11 mouse cellular contexts compared by ENCODE assay signal in the genomic region with DNA sequence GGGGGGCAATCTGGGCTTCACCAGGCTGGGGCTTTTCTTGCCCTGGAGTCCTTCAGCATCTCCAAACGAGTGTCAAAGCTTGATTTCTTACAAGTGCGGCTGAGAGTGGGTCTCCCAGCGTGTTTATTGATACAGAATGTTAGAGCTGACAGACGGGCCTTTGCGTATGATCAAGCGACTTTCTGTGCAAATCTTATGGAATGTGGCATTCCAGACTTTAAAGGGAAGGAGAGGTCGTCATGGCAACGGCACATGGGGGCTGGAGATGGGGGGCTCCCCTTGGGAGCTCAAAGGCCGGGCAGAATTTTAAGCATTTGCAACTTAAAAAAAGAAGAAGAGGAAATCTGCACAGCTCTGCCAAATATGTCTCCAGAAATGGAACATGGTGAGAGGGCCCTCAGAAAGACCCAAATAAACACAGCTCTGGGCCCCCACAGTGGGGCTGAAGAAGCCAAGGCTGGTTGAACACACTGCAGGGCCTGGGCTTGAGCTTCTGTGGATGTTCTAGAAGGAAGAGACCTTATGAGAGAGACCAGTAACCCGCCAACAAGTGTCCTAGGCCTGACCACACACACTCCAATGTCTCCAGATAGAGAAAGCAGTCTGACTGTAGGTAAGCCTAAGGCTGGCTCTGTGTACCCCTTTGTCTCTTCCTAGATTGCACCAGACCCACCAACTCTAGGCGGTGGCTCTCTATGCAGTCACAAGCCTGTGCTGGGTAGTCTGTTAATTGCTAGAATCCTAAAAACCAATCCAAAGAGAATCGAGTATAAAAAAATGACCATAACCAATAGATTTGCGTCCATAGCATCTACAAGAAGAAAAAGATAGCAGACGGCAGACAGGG. TPM values are rescaled to one million over a fixed set of nuclear protein-coding genes. Genes with fewer than 3 reads are reported as not detected.
A peak's percentile ranks its signal among the peaks of the same experiment; 100 is the strongest.
DNase-seq lines count a peak whose midpoint lies in the region; ATAC-seq and TF ChIP-seq lines count a peak whose summit lies in the region.
"Had no signal": no experiment of that assay in that cellular context is flagged by ENCODE, and none has a peak within 500 bp of the region (broad histone marks: within the 10 kb centered on the region; RNA-seq: fewer than 3 reads in every experiment).

No protein-coding gene starts in this region.

- WGBS in embryonic facial prominence, embryonic 10.5 days = 43% methylated on average over 14 of the region's 14 CpGs
- 42% methylated on average over 14 of the region's 14 CpGs for WGBS in hindbrain, embryonic 11.5 days
- WGBS in midbrain, embryonic 15.5 days = 37% methylated on average over 14 of the region's 14 CpGs

- H3K27me3 ChIP-seq in embryonic facial prominence, embryonic 10.5 days (replicated peaks; ENCODE audit: low read depth, poor library complexity, severe bottlenecking) = peaks cover 9% of the 10 kb centered on the region; the same call in 1 of the 2 replicates
- H3K27me3 ChIP-seq in hindbrain, embryonic 11.5 days (ENCODE audit: control insufficient read depth, insufficient read depth, low read length) = no peaks in the 10 kb centered on the region
- H3K27me3 ChIP-seq in midbrain, embryonic 15.5 days (replicated peaks) = peaks cover 4% of the 10 kb centered on the region; the same call in 1 of the 2 replicates

- H3K36me3 ChIP-seq in embryonic facial prominence, embryonic 10.5 days (replicated peaks) = no peaks in the 10 kb centered on the region
- no peaks in the 10 kb centered on the region for H3K36me3 ChIP-seq in hindbrain, embryonic 11.5 days (ENCODE audit: control insufficient read depth, insufficient read depth, low read length)
- no peaks in the 10 kb centered on the region for H3K36me3 ChIP-seq in midbrain, embryonic 15.5 days (replicated peaks)

- no peak overlapping the region for H3K4me2 ChIP-seq in hindbrain, embryonic 11.5 days (replicated peaks; ENCODE audit: low read depth, low read length)
- peak overlapping the region; percentile 17; the same call in 1 of the 2 replicates for H3K4me2 ChIP-seq in midbrain, embryonic 15.5 days

- peaks cover 73% of the 10 kb centered on the region for H3K4me1 ChIP-seq in embryonic facial prominence, embryonic 10.5 days
- H3K4me1 ChIP-seq in hindbrain, embryonic 11.5 days (replicated peaks; ENCODE audit: control insufficient read depth, insufficient read depth, low read length) = peaks cover 13% of the 10 kb centered on the region
- H3K4me1 ChIP-seq in midbrain, embryonic 15.5 days = peaks cover 24% of the 10 kb centered on the region

- H3K27ac ChIP-seq in layer of hippocampus, adult 2 months = no peak overlapping the region
- peak overlapping the region; percentile 85 for H3K27ac ChIP-seq in embryonic facial prominence, embryonic 10.5 days (replicated peaks)
- H3K27ac ChIP-seq in hindbrain, embryonic 11.5 days (ENCODE audit: low read depth, low read length) = no peak overlapping the region
- peak overlapping the region; percentile 76 for H3K27ac ChIP-seq in midbrain, embryonic 15.5 days

- H3K4me3 ChIP-seq in layer of hippocampus, adult 2 months = no peak overlapping the region
- peak overlapping the region; percentile 17; the same call in 1 of the 2 replicates for H3K4me3 ChIP-seq in embryonic facial prominence, embryonic 10.5 days
- no peak overlapping the region for H3K4me3 ChIP-seq in hindbrain, embryonic 11.5 days (ENCODE audit: low read depth, low read length)
- H3K4me3 ChIP-seq in midbrain, embryonic 15.5 days = no peak overlapping the region

- 0 out of 2 replicates have a peak, but pooled peaks have one; percentile 35 for ATAC-seq in hindbrain, embryonic 11.5 days (ENCODE audit: low FRiP score)
- peak; percentile 74 for ATAC-seq in midbrain, embryonic 15.5 days (replicated peaks)
- ATAC-seq: inflammation-experienced regulatory T-cells, adult 6 months had no signal

- H3K9ac ChIP-seq in hindbrain, embryonic 11.5 days (ENCODE audit: low read depth, low read length) = no peak overlapping the region
- H3K9ac ChIP-seq in midbrain, embryonic 15.5 days = no peak overlapping the region

- TF ChIP-seq CTCF in layer of hippocampus, adult 2 months (conservative IDR thresholded peaks at IDR 0.05) = no peak

- no peaks in the 10 kb centered on the region for H3K9me3 ChIP-seq in embryonic facial prominence, embryonic 10.5 days
- H3K9me3 ChIP-seq in hindbrain, embryonic 11.5 days (ENCODE audit: control insufficient read depth, low read length) = no peaks in the 10 kb centered on the region
- H3K9me3 ChIP-seq in midbrain, embryonic 15.5 days = no peaks in the 10 kb centered on the region

- DNase-seq in layer of hippocampus, adult 2 months (ENCODE audit: low spot score in 2 of 2) = peak; percentile 8 to 12
- no peak for DNase-seq in layer of hippocampus, adult 9-10 months (ENCODE audit: low spot score)
- peak; percentile 77 for DNase-seq in embryonic facial prominence, embryonic 10.5 days (ENCODE audit: low spot score)
- peak; percentile 66 for DNase-seq in hindbrain, embryonic 11.5 days (ENCODE audit: low spot score)
- DNase-seq in kidney, postnatal 14 days = no peak
- DNase-seq in MN1 (ENCODE audit: low spot score) = no peak
- DNase-seq in thymus, adult 18-20 months = no peak

RNA-seq across cellular contexts. Expression of gene Twist2, which starts 40.9 kb away (rescaled TPM):
- total RNA-seq in layer of hippocampus, adult 2 months (2021) = 1 to 10 TPM; 1.0 to 1.5 TPM
- 53.8 and 55.3 TPM in 2 replicates for polyA plus RNA-seq in embryonic facial prominence, embryonic 10.5 days (2016; fragmentation: Nextera tagmentation; extraction: Ambion mirVana)
- polyA plus RNA-seq in hindbrain, embryonic 11.5 days (2014; fragmentation: Nextera tagmentation; extraction: Ambion mirVana) = 16.3 and 23.2 TPM in 2 replicates
- 2.1 and 2.4 TPM in 2 replicates for polyA plus RNA-seq in midbrain, embryonic 15.5 days (2015; fragmentation: Nextera tagmentation; extraction: Ambion mirVana)
- total RNA-seq: CH12.LX had no signal
- polyA plus RNA-seq: inflammation-experienced regulatory T-cells, adult 6 months; liver, embryonic 16.5 days had no signal

Comparison
In these comparisons a context has a peak if more than half of its experiments do, and no peak if none do; other contexts are left out.
1. DNase-seq: peak in layer of hippocampus, adult 2 months (2 of 2), embryonic facial prominence, embryonic 10.5 days (single experiment) and hindbrain, embryonic 11.5 days (single experiment); none in layer of hippocampus, adult 9-10 months (single experiment), kidney, postnatal 14 days (single experiment), MN1 (single experiment) and thymus, adult 18-20 months (0 of 2).
2. H3K27ac ChIP-seq: peak in embryonic facial prominence, embryonic 10.5 days (single experiment) and midbrain, embryonic 15.5 days (single experiment); none in layer of hippocampus, adult 2 months (single experiment) and hindbrain, embryonic 11.5 days (single experiment).